Mouse (Mus musculus) midbrain, embryonic 11.5 days (tissue): Measurements from ENCODE around the gene Usp17ld. TPM values are rescaled to one million over a fixed set of nuclear protein-coding genes. Genes with fewer than 3 reads are reported as not detected.
"Not testable (repeated sequence)": the region's sequence is repeated elsewhere in the genome, so short reads cannot be mapped to it uniquely, and the experiment has no call there.

Experiments
- ATAC-seq: fragments of 200-750 bp; cut with Nextera tagmentation; 2 replicates; pipeline ENCODE4 v1.8.0; 2017; ENCODE audit warnings: moderate TSS enrichment, moderate library complexity; ENCODE audit not compliant: low FRiP score
- DNase-seq: peaks from one replicate; pipeline ENCODE4 v3.0.0; 2015; ENCODE audit warnings: low spot score; ENCODE audit errors: missing footprints
- H3K27ac ChIP-seq: fragments of 300-500 bp; sonication (generic); 2 replicates; pipeline ENCODE4 v1.5.1; 2014; ENCODE audit warnings: low read depth, low read length
- H3K27me3 ChIP-seq: fragments of 300-500 bp; sonication (generic); 2 replicates; pipeline ENCODE4 v1.6.1; 2014; ENCODE audit warnings: mild to moderate bottlenecking, low read length, moderate library complexity, mixed read lengths; ENCODE audit not compliant: control insufficient read depth, insufficient read depth
- H3K36me3 ChIP-seq: fragments of 300-500 bp; sonication (generic); 2 replicates; pipeline ENCODE4 v1.6.1; 2014; ENCODE audit warnings: mild to moderate bottlenecking, low read length, moderate library complexity, mixed read lengths; ENCODE audit not compliant: control insufficient read depth, insufficient read depth
- H3K4me1 ChIP-seq: fragments of 300-500 bp; sonication (generic); 2 replicates; pipeline ENCODE4 v1.6.1; 2014; ENCODE audit warnings: low read length; ENCODE audit not compliant: control insufficient read depth, insufficient read depth
- H3K4me2 ChIP-seq: fragments of 300-500 bp; sonication (generic); 2 replicates; pipeline ENCODE4 v1.6.1; 2014; ENCODE audit warnings: mild to moderate bottlenecking, moderate library complexity
- H3K4me3 ChIP-seq: fragments of 300-500 bp; sonication (generic); 2 replicates; pipeline ENCODE4 v1.5.1; 2014; ENCODE audit warnings: low read depth, low read length
- H3K9ac ChIP-seq: fragments of 300-500 bp; sonication (generic); 2 replicates; pipeline ENCODE4 v1.6.1; 2014; ENCODE audit warnings: low read length
- H3K9me3 ChIP-seq: fragments of 300-500 bp; sonication (generic); 2 replicates; pipeline ENCODE4 v1.6.1; 2016; ENCODE audit warnings: low read length; ENCODE audit not compliant: control insufficient read depth
- WGBS: fragments of 180-500 bp; shearing (Covaris S2); extraction: QIAGEN DNeasy Blood & Tissue Kit; methylation state at CpG from one replicate; pipeline ENCODE4 v1.1.7; 2014; 5-methylcytosine and 5-hydroxymethylcytosine counted together
- microRNA-seq: library from miRNA; unstranded; fragments of <30 nt; microRNA quantifications from one replicate; pipeline ENCODE4, GENCODE M21; 2017
- polyA plus RNA-seq: library from polyadenylated mRNA; unstranded; fragments of >200 nt; fragmentation: Nextera tagmentation; extraction: Ambion mirVana; gene quantifications from 2 replicates; pipeline ENCODE4 v1.2.1, GENCODE M21; 2014

Gene Usp17ld
- polyA plus RNA-seq: not detected in 2 replicates

GRCm38 (mm10) chr7:103252405-103252804 is at the start of gene Usp17ld:
Usp17ld (minus strand) TSS chr7:103252505.
- H3K9ac ChIP-seq, DNase-seq, H3K4me1 ChIP-seq, H3K4me3 ChIP-seq, H3K27ac ChIP-seq, H3K4me2 ChIP-seq, H3K27me3 ChIP-seq, ATAC-seq, H3K36me3 ChIP-seq, H3K9me3 ChIP-seq: not testable (repeated sequence)

- Histone ChIP-seq H3K9me3 (no peaks in the 10 kb centered on the region), H3K27me3 (no peaks in the 10 kb centered on the region), H3K4me1 (no peaks in the 10 kb centered on the region), H3K27ac (no peak within 1 kb of the TSS), H3K4me3 (no peak within 1 kb of the TSS), H3K4me2 (no peak within 1 kb of the TSS), H3K36me3 (no peaks in the 10 kb centered on the region), H3K9ac (no peak within 1 kb of the TSS)
- DNase-seq (no peak), ATAC-seq (no peak)
Measured at GRCm38 (mm10) chr7:103216696-103217095, 35.6 kb downstream of the Usp17ld start, which contains the start of gene Olfr594. Olfr594 (plus strand) TSS chr7:103216996.

GRCm38 (mm10) chr7:103212050-103212449 is 40.3 kb downstream of the Usp17ld start:
- not testable (repeated sequence) for ATAC-seq, H3K9ac ChIP-seq, H3K27me3 ChIP-seq, DNase-seq, H3K4me1 ChIP-seq, H3K4me3 ChIP-seq, H3K36me3 ChIP-seq, H3K9me3 ChIP-seq, H3K27ac ChIP-seq, H3K4me2 ChIP-seq
- WGBS: 90% methylated on average over 5 of the region's 5 CpGs

GRCm38 (mm10) chr7:103211562-103211961 is 40.7 kb downstream of the Usp17ld start, which contains the start of gene Olfr593:
Olfr593 (plus strand) TSS chr7:103211862.
- Histone ChIP-seq H3K4me3 (no peak within 1 kb of the TSS), H3K4me1 (no peaks in the 10 kb centered on the region), H3K36me3 (no peaks in the 10 kb centered on the region), H3K27ac (no peak within 1 kb of the TSS), H3K9ac (no peak within 1 kb of the TSS), H3K4me2 (no peak within 1 kb of the TSS), H3K9me3 (no peaks in the 10 kb centered on the region), H3K27me3 (no peaks in the 10 kb centered on the region)
- no peak for DNase-seq
- 73% methylated on average over 1 of the region's 1 CpGs for WGBS
- ATAC-seq: no peak

Small RNAs within 50 kb of the gene (microRNA-seq; reads per million reads assigned to microRNA genes)
- gene Gm23550: not detected
- not detected for gene Gm25171

Other genes with a start within 250 kb of the Usp17ld start
- not detected in 2 replicates for gene Olfr582, start 214.5 kb downstream of the Usp17ld start, polyA plus RNA-seq
- gene Olfr583, start 201.2 kb downstream of the Usp17ld start, polyA plus RNA-seq: not detected in 2 replicates
- not detected in 2 replicates for gene Olfr584, start 170.6 kb downstream of the Usp17ld start, polyA plus RNA-seq
- not detected in 2 replicates for gene Olfr585, start 154.8 kb downstream of the Usp17ld start, polyA plus RNA-seq
- gene Olfr586, start 126.9 kb downstream of the Usp17ld start, polyA plus RNA-seq: not detected in 2 replicates
- not detected in 2 replicates for gene Olfr588-ps1, start 111.6 kb downstream of the Usp17ld start, polyA plus RNA-seq
- not detected in 2 replicates for gene Olfr589, start 96.1 kb downstream of the Usp17ld start, polyA plus RNA-seq
- gene Olfr591, start 74.2 kb downstream of the Usp17ld start, polyA plus RNA-seq: not detected in 2 replicates
- not detected in 2 replicates for gene Olfr592, start 67.7 kb downstream of the Usp17ld start, polyA plus RNA-seq
- gene Olfr593, start 40.6 kb downstream of the Usp17ld start, polyA plus RNA-seq: not detected in 2 replicates
- gene Olfr594, start 35.5 kb downstream of the Usp17ld start, polyA plus RNA-seq: not detected in 2 replicates
- gene Olfr596, start 53.1 kb upstream of the Usp17ld start, polyA plus RNA-seq: not detected in 2 replicates
- not detected in 2 replicates for gene Olfr597, start 63.8 kb upstream of the Usp17ld start, polyA plus RNA-seq
- gene Olfr598, start 71.1 kb upstream of the Usp17ld start, polyA plus RNA-seq: not detected in 2 replicates
- not detected in 2 replicates for gene Olfr599, start 83.4 kb upstream of the Usp17ld start, polyA plus RNA-seq
- gene Olfr600, start 97.2 kb upstream of the Usp17ld start, polyA plus RNA-seq: not detected in 2 replicates
- not detected in 2 replicates for gene Olfr601, start 110.2 kb upstream of the Usp17ld start, polyA plus RNA-seq
- not detected in 2 replicates for gene Olfr603, start 133.7 kb upstream of the Usp17ld start, polyA plus RNA-seq
- gene Usp17lc, start 162.6 kb upstream of the Usp17ld start, polyA plus RNA-seq: not detected in 2 replicates
- not detected in 2 replicates for gene Olfr605, start 192.9 kb upstream of the Usp17ld start, polyA plus RNA-seq
- gene Olfr606, start 196.5 kb upstream of the Usp17ld start, polyA plus RNA-seq: not detected in 2 replicates
- gene Olfr607, start 211.6 kb upstream of the Usp17ld start, polyA plus RNA-seq: not detected in 2 replicates
- gene Olfr608, start 217.4 kb upstream of the Usp17ld start, polyA plus RNA-seq: not detected in 2 replicates
- not detected in 2 replicates for gene Olfr609, start 245.6 kb upstream of the Usp17ld start, polyA plus RNA-seq